Mouse (Mus musculus) hindlimb bud, embryonic 11.5 days (tissue): ENCODE measurements around the gene Olfr971.
"Not testable (repeated sequence)": the region's sequence is repeated elsewhere in the genome, so short reads cannot be mapped to it uniquely, and the experiment has no call there.

Source experiments
- DNase-seq: peaks from one replicate; pipeline ENCODE4 v3.0.0-alpha.2; 2012; ENCODE audit warnings: low read depth, low spot score; ENCODE audit errors: extremely low spot score

The Olfr971 gene

GRCm38 (mm10) chr9:39836576-39836975 is at the start of gene Olfr971:
TSS of gene Olfr971 (plus strand) at chr9:39836876.
- DNase-seq = not testable (repeated sequence)

GRCm38 (mm10) chr9:39790558-39790957 is 46.1 kb upstream of the Olfr971 start, which contains the start of gene Olfr969:
TSS of gene Olfr969 (plus strand) at chr9:39790945.
- no peak for DNase-seq

GRCm38 (mm10) chr9:39808560-39808959 is 28.1 kb upstream of the Olfr971 start, which contains the start of gene Olfr970:
TSS of gene Olfr970 (plus strand) at chr9:39808860.
- no peak for DNase-seq

GRCm38 (mm10) chr9:39866122-39866521 is 29.4 kb downstream of the Olfr971 start, which contains the start of gene Olfr972:
TSS of gene Olfr972 (plus strand) at chr9:39866422.
- no peak for DNase-seq

GRCm38 (mm10) chr9:39871986-39872385 is 35.3 kb downstream of the Olfr971 start:
- not testable (repeated sequence) for DNase-seq

GRCm38 (mm10) chr9:39877541-39878396 is 41.1 kb downstream of the Olfr971 start:
- not testable (repeated sequence) for DNase-seq
